Mouse (Mus musculus): Measurements from ENCODE around the gene Akap10.
"Not testable (repeated sequence)": the region's sequence is repeated elsewhere in the genome, so short reads cannot be mapped to it uniquely, and the experiment has no call there.

Gene Akap10

GRCm38 (mm10) chr11:61930640-61931586 lies 861 bp upstream of the Akap10 start:
- DNase-seq (ENCODE audit: low read depth), result no peak

GRCm38 (mm10) chr11:61929323-61930097 lies 542 bp downstream of the Akap10 start:
- no peak for DNase-seq (ENCODE audit: low read depth)

GRCm38 (mm10) chr11:61923309-61923708 lies 6.7 kb downstream of the Akap10 start:
- DNase-seq (ENCODE audit: low read depth), result no peak

GRCm38 (mm10) chr11:61919702-61920101 lies 10.3 kb downstream of the Akap10 start:
- DNase-seq (ENCODE audit: low read depth), result no peak

GRCm38 (mm10) chr11:61908315-61908714 lies 21.7 kb downstream of the Akap10 start:
- no peak for DNase-seq (ENCODE audit: low read depth)

- DNase-seq (ENCODE audit: low read depth), result no peak
Observed at GRCm38 (mm10) chr11:61882183-61882582, 47.9 kb downstream of the Akap10 start.

GRCm38 (mm10) chr11:61879921-61880320 lies 50.1 kb downstream of the Akap10 start:
- DNase-seq (ENCODE audit: low read depth), result no peak

GRCm38 (mm10) chr11:61871881-61872280 lies 58.2 kb downstream of the Akap10 start:
- DNase-seq (ENCODE audit: low read depth), result no peak

GRCm38 (mm10) chr11:61866856-61867255 lies 63.2 kb downstream of the Akap10 start:
- no peak for DNase-seq (ENCODE audit: low read depth)

- no peak for DNase-seq (ENCODE audit: low read depth)
Observed at GRCm38 (mm10) chr11:61861781-61862547, 68.1 kb downstream of the Akap10 start.

GRCm38 (mm10) chr11:61859316-61859715 lies 70.7 kb downstream of the Akap10 start:
- no peak for DNase-seq (ENCODE audit: low read depth)

- no peak for DNase-seq (ENCODE audit: low read depth)
Observed at GRCm38 (mm10) chr11:61855539-61855938, 74.5 kb downstream of the Akap10 start.

GRCm38 (mm10) chr11:61854988-61855411 lies 75.1 kb downstream of the Akap10 start, which contains the start of gene Ulk2:
TSS of gene Ulk2 (minus strand) at chr11:61855073.
- DNase-seq (ENCODE audit: low read depth), result peak; percentile 65

- peak; percentile 53 for DNase-seq (ENCODE audit: low read depth)
Observed at GRCm38 (mm10) chr11:61854211-61854987, 75.7 kb downstream of the Akap10 start.

- DNase-seq (ENCODE audit: low read depth), result no peak
Observed at GRCm38 (mm10) chr11:61853659-61854058, 76.4 kb downstream of the Akap10 start.

- no peak for DNase-seq (ENCODE audit: low read depth)
Observed at GRCm38 (mm10) chr11:61852916-61853315, 77.1 kb downstream of the Akap10 start.

- DNase-seq (ENCODE audit: low read depth), result no peak
Observed at GRCm38 (mm10) chr11:61851195-61851594, 78.9 kb downstream of the Akap10 start.

- not testable (repeated sequence) for DNase-seq (ENCODE audit: low read depth)
Observed at GRCm38 (mm10) chr11:61840663-61841062, 89.4 kb downstream of the Akap10 start.

- DNase-seq (ENCODE audit: low read depth), result no peak
Observed at GRCm38 (mm10) chr11:61839940-61840339, 90.1 kb downstream of the Akap10 start.

- DNase-seq (ENCODE audit: low read depth), result no peak
Observed at GRCm38 (mm10) chr11:61839182-61839581, 90.9 kb downstream of the Akap10 start.

Measured in c-Kit-positive CD71-negative TER-119-negative erythroid progenitor cells, embryonic 14.5 days (primary cell).